In the genomic region with DNA sequence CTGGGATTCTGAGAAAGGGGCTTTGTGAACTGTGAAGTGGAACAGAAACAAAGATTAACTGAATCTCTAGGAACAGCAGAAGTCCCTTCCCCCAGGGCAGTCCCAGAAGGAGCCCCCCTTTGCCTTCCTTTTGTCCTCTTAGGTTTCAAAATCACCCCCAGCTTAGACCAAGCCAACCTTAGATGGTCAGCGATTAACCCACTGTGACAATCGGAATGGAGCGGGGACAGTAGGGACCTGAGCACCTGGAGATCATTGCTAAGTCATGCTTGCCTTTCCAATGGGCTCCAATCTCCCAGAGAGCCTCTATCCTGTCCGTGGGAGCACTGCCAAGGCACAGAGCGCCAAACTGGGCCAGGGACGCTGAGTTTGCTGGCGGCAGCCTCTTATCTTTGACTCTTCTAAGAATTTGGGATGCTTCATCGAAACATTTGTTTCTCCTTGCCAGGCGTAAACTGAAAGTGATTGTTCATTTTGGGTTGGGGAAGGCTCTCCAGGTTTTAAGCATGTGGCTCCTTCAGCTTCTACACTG, we compare ENCODE assay signal across 13 mouse cellular contexts.
DNase-seq lines count a peak whose midpoint lies in the region; ATAC-seq lines count a peak whose summit lies in the region.
"Had no signal": no experiment of that assay in that cellular context is flagged by ENCODE, and none has a peak within 500 bp of the region (broad histone marks: within the 10 kb centered on the region; RNA-seq: fewer than 3 reads in every experiment).

No protein-coding gene starts in this region.

- no peak for ATAC-seq in heart, embryonic 16.5 days (replicated peaks; ENCODE audit: extremely low read depth, insufficient read depth, low FRiP score)
- ATAC-seq in heart, embryonic 12.5 days (ENCODE audit: insufficient number of reproducible peaks, low FRiP score), result no peak
- ATAC-seq in hindbrain, embryonic 11.5 days (ENCODE audit: low FRiP score), result no peak
- ATAC-seq: Patski had no signal

- H3K9me3 ChIP-seq in heart, embryonic 16.5 days (replicated peaks; ENCODE audit: control insufficient read depth, low read length), result no peaks in the 10 kb centered on the region
- no peaks in the 10 kb centered on the region for H3K9me3 ChIP-seq in heart, embryonic 12.5 days (replicated peaks)
- H3K9me3 ChIP-seq in hindbrain, embryonic 11.5 days (ENCODE audit: control insufficient read depth, low read length), result no peaks in the 10 kb centered on the region
- H3K9me3 ChIP-seq: hindbrain, embryonic 13.5 days; neural tube, embryonic 15.5 days had no signal

- H3K4me3 ChIP-seq in heart, embryonic 16.5 days (ENCODE audit: low read length), result no peak overlapping the region
- H3K4me3 ChIP-seq in heart, embryonic 12.5 days, result no peak overlapping the region
- H3K4me3 ChIP-seq in hindbrain, embryonic 11.5 days (ENCODE audit: low read depth, low read length), result no peak overlapping the region
- H3K4me3 ChIP-seq: hindbrain, embryonic 13.5 days; left cerebral cortex, adult 2 months; neural tube, embryonic 15.5 days had no signal

- H3K27me3 ChIP-seq in heart, embryonic 16.5 days (ENCODE audit: control insufficient read depth, insufficient read depth, low read length), result no peaks in the 10 kb centered on the region
- H3K27me3 ChIP-seq in heart, embryonic 12.5 days (replicated peaks), result no peaks in the 10 kb centered on the region
- no peaks in the 10 kb centered on the region for H3K27me3 ChIP-seq in hindbrain, embryonic 11.5 days (ENCODE audit: control insufficient read depth, insufficient read depth, low read length)
- H3K27me3 ChIP-seq: hindbrain, embryonic 13.5 days; neural tube, embryonic 15.5 days; Patski had no signal

- H3K9ac ChIP-seq in heart, embryonic 16.5 days (ENCODE audit: low read length), result no peak overlapping the region
- H3K9ac ChIP-seq in heart, embryonic 12.5 days, result no peak overlapping the region
- no peak overlapping the region for H3K9ac ChIP-seq in hindbrain, embryonic 11.5 days (ENCODE audit: low read depth, low read length)
- H3K9ac ChIP-seq: hindbrain, embryonic 13.5 days; neural tube, embryonic 15.5 days had no signal

- WGBS in heart, embryonic 16.5 days, result 53% methylated on average over 9 of the region's 9 CpGs
- WGBS in heart, embryonic 12.5 days, result 67% methylated on average over 9 of the region's 9 CpGs
- WGBS in hindbrain, embryonic 11.5 days, result 86% methylated on average over 9 of the region's 9 CpGs

- peaks cover 20% of the 10 kb centered on the region for H3K4me1 ChIP-seq in heart, embryonic 16.5 days (ENCODE audit: control insufficient read depth, insufficient read depth, low read length)
- H3K4me1 ChIP-seq in heart, embryonic 12.5 days (replicated peaks), result peaks cover 26% of the 10 kb centered on the region
- H3K4me1 ChIP-seq in hindbrain, embryonic 11.5 days (replicated peaks; ENCODE audit: control insufficient read depth, insufficient read depth, low read length), result no peaks in the 10 kb centered on the region

- peak overlapping the region; percentile 31; the same call in 1 of the 2 replicates for H3K4me2 ChIP-seq in heart, embryonic 16.5 days (ENCODE audit: low read depth, low read length)
- H3K4me2 ChIP-seq in heart, embryonic 12.5 days, result no peak overlapping the region
- no peak overlapping the region for H3K4me2 ChIP-seq in hindbrain, embryonic 11.5 days (replicated peaks; ENCODE audit: low read depth, low read length)
- H3K4me2 ChIP-seq: hindbrain, embryonic 13.5 days; liver, embryonic 11.5 days; neural tube, embryonic 15.5 days had no signal

- peak; percentile 26 for DNase-seq in lung, postnatal 10 days
- DNase-seq in lung, adult 18-20 months, result no peak
- DNase-seq in adrenal gland, postnatal 14 days, result peak; percentile 88
- peak; percentile 50 to 53 for DNase-seq in cerebellum, postnatal 36 days
- no peak for DNase-seq in thymus, postnatal 25 days
- no peak for DNase-seq in hindbrain, embryonic 11.5 days (ENCODE audit: low spot score)

- no peaks in the 10 kb centered on the region for H3K36me3 ChIP-seq in heart, embryonic 16.5 days (ENCODE audit: control insufficient read depth, insufficient read depth)
- no peaks in the 10 kb centered on the region for H3K36me3 ChIP-seq in heart, embryonic 12.5 days
- H3K36me3 ChIP-seq in hindbrain, embryonic 11.5 days (ENCODE audit: control insufficient read depth, insufficient read depth, low read length), result no peaks in the 10 kb centered on the region
- H3K36me3 ChIP-seq: hindbrain, embryonic 13.5 days; neural tube, embryonic 15.5 days had no signal

- H3K27ac ChIP-seq in heart, embryonic 16.5 days (ENCODE audit: low read length), result no peak overlapping the region
- no peak overlapping the region for H3K27ac ChIP-seq in heart, embryonic 12.5 days (ENCODE audit: poor library complexity, severe bottlenecking)
- H3K27ac ChIP-seq in hindbrain, embryonic 11.5 days (ENCODE audit: low read depth, low read length), result no peak overlapping the region
- H3K27ac ChIP-seq: hindbrain, embryonic 13.5 days; left cerebral cortex, adult 2 months; neural tube, embryonic 15.5 days had no signal

Comparison
In these comparisons a context has a peak if more than half of its experiments do, and no peak if none do; other contexts are left out.
1. DNase-seq: peak in lung, postnatal 10 days (single experiment), adrenal gland, postnatal 14 days (single experiment) and cerebellum, postnatal 36 days (2 of 2); none in lung, adult 18-20 months (0 of 2), thymus, postnatal 25 days (single experiment) and hindbrain, embryonic 11.5 days (single experiment).